Mouse (Mus musculus) myocyte (in vitro differentiated cells): ENCODE measurements at regions not wholly inside any gene's neighbourhood (a gene's known extent, or its start where the extent isn't known, plus 50 kb on each side); places are given as distances from the start of the nearest gene placed in this dataset.

Source experiments
- MAX ChIP-seq: IDR thresholded peaks from one replicate; pipeline ENCODE4 v1.6.1; 2011; ENCODE audit warnings: low read depth, mild to moderate bottlenecking, control low read depth
- POLR2A ChIP-seq: IDR thresholded peaks from one replicate; pipeline ENCODE4 v1.6.1; 2011; ENCODE audit warnings: low read depth, mild to moderate bottlenecking, control low read depth, moderate library complexity; ENCODE audit not compliant: insufficient read length
- USF1 ChIP-seq: IDR thresholded peaks from one replicate; pipeline ENCODE4 v1.6.1; 2011; ENCODE audit warnings: low read depth, mild to moderate bottlenecking, control low read depth, moderate library complexity

GRCm38 (mm10) chr6:6730259-6730658 is 132.9 kb upstream of the Dlx6 start:
- TF ChIP-seq USF1 (no peak), MAX (no peak), POLR2A (no peak)
